Mouse (Mus musculus) CH12.LX (cell line): ENCODE results near the gene Ank3. TPM values are rescaled to one million over a fixed set of nuclear protein-coding genes. Genes with fewer than 3 reads are reported as not detected.

ENCODE experiments used
- DNase-seq: peaks from one replicate; pipeline ENCODE4 v3.0.0-alpha.2; 2013; ENCODE audit errors: extremely low read depth
- H3K27ac ChIP-seq: 2 replicates; pipeline ENCODE4 v1.5.1; 2012; ENCODE audit warnings: low read depth, mild to moderate bottlenecking, control low read depth, moderate library complexity; ENCODE audit not compliant: insufficient read depth
- H3K27me3 ChIP-seq: replicated peaks from 2 replicates; pipeline ENCODE3; 2012; ENCODE audit warnings: inconsistent platforms
- H3K36me3 ChIP-seq, 2 experiments: replicated peaks in 1 of 2; 2 replicates each; pipeline versions ENCODE3 to v1.6.1; 2012; ENCODE audit warnings: inconsistent platforms in 1 of 2, low read length in 1 of 2, mild to moderate bottlenecking in 1 of 2, mixed read lengths in 1 of 2, moderate library complexity in 1 of 2; ENCODE audit not compliant: control insufficient read depth in 1 of 2, insufficient read depth in 1 of 2
- H3K4me1 ChIP-seq, 2 experiments: 2 replicates each; pipeline ENCODE4 v1.6.1; 2012; ENCODE audit warnings: inconsistent platforms in 1 of 2, moderate library complexity in 1 of 2; ENCODE audit not compliant: insufficient read depth in 2 of 2, control insufficient read depth in 1 of 2
- H3K4me2 ChIP-seq: 2 replicates; pipeline ENCODE4 v1.6.1; 2012; ENCODE audit warnings: low read depth, mild to moderate bottlenecking, control low read depth; ENCODE audit not compliant: poor library complexity, insufficient read depth, severe bottlenecking
- H3K4me3 ChIP-seq, 3 experiments: fragments of 150-350 bp in 1 of 3; sonication (generic) in 1 of 3; replicated peaks in 1 of 3; 2 replicates each; pipeline versions ENCODE3 to v1.5.1; 2011 to 2012; ENCODE audit warnings: low read depth in 2 of 3, low read length in 2 of 3, mild to moderate bottlenecking in 2 of 3, moderate library complexity in 2 of 3, control low read depth in 1 of 3, improper control_type of control experiment in 1 of 3, inconsistent platforms in 1 of 3, mixed read lengths in 1 of 3; ENCODE audit not compliant: poor library complexity in 1 of 3
- H3K79me2 ChIP-seq: replicated peaks from 2 replicates; pipeline ENCODE4 v1.6.1; 2012; ENCODE audit warnings: mild to moderate bottlenecking, moderate library complexity; ENCODE audit not compliant: control insufficient read depth, poor library complexity, insufficient read depth, severe bottlenecking; ENCODE audit errors: extremely low read depth
- H3K9ac ChIP-seq: 2 replicates; pipeline ENCODE4 v1.6.1; 2012; ENCODE audit warnings: low read depth, mild to moderate bottlenecking, control low read depth, moderate library complexity; ENCODE audit not compliant: insufficient read depth
- H3K9me3 ChIP-seq: replicated peaks from 2 replicates; pipeline ENCODE3; 2012; ENCODE audit warnings: low read length, inconsistent platforms, mixed read lengths
- BHLHE40 ChIP-seq: IDR thresholded peaks from 2 replicates; pipeline ENCODE4 v1.6.1; 2011; ENCODE audit warnings: mild to moderate bottlenecking, low read depth, low read length, improper control_type of control experiment
- CHD1 ChIP-seq: IDR thresholded peaks from 2 replicates; pipeline ENCODE4 v1.6.1; 2012; ENCODE audit warnings: low read depth, low read length, improper control_type of control experiment, inconsistent platforms
- E2F4 ChIP-seq: IDR thresholded peaks from 2 replicates; pipeline ENCODE4 v1.6.1; 2011; ENCODE audit warnings: low read depth, low read length, improper control_type of control experiment; ENCODE audit not compliant: insufficient replicate concordance
- ELF1 ChIP-seq: IDR thresholded peaks from 2 replicates; pipeline ENCODE4 v1.6.1; 2014; ENCODE audit warnings: low read depth, mild to moderate bottlenecking, inconsistent platforms, low read length, improper control_type of control experiment
- IRF4 ChIP-seq: IDR thresholded peaks from 2 replicates; pipeline ENCODE4 v1.6.1; 2014; ENCODE audit warnings: low read depth, mild to moderate bottlenecking, inconsistent platforms, low read length, improper control_type of control experiment
- JUN ChIP-seq: IDR thresholded peaks from 2 replicates; pipeline ENCODE4 v1.6.1; 2011; ENCODE audit warnings: low read depth, mild to moderate bottlenecking, low read length, improper control_type of control experiment, moderate library complexity; ENCODE audit not compliant: insufficient read depth
- JUND ChIP-seq: conservative IDR thresholded peaks from 2 replicates; pipeline ENCODE4 v1.6.1; 2011; ENCODE audit warnings: low read depth, low read length, improper control_type of control experiment
- KAT2A ChIP-seq: IDR thresholded peaks from 2 replicates; pipeline ENCODE4 v1.6.1; 2012; ENCODE audit warnings: low read length, improper control_type of control experiment, inconsistent platforms; ENCODE audit not compliant: insufficient replicate concordance
- MAX ChIP-seq: IDR thresholded peaks from 2 replicates; pipeline ENCODE4 v1.6.1; 2011; ENCODE audit warnings: low read length, improper control_type of control experiment
- MAZ ChIP-seq: IDR thresholded peaks from 2 replicates; pipeline ENCODE4 v1.6.1; 2012; ENCODE audit warnings: low read depth, mild to moderate bottlenecking, inconsistent platforms, low read length, improper control_type of control experiment, moderate library complexity
- MEF2A ChIP-seq: IDR thresholded peaks from 2 replicates; pipeline ENCODE4 v1.6.1; 2014; ENCODE audit warnings: low read depth, mild to moderate bottlenecking, inconsistent platforms, low read length, improper control_type of control experiment, borderline replicate concordance
- MYC ChIP-seq: IDR thresholded peaks from 2 replicates; pipeline ENCODE4 v1.6.1; 2011; ENCODE audit warnings: low read depth, mild to moderate bottlenecking, improper control_type of control experiment, low read length
- NELFE ChIP-seq: IDR thresholded peaks from 2 replicates; pipeline ENCODE4 v1.6.1; 2011; ENCODE audit warnings: low read depth, low read length, improper control_type of control experiment
- PAX5 ChIP-seq: IDR thresholded peaks from 2 replicates; pipeline ENCODE4 v1.6.1; 2012; ENCODE audit warnings: low read length, inconsistent platforms, mixed read lengths
- POLR2A ChIP-seq: IDR thresholded peaks from 2 replicates; pipeline ENCODE4 v1.6.1; 2011; ENCODE audit warnings: low read depth, mild to moderate bottlenecking, improper control_type of control experiment, low read length
- POLR2AphosphoS2 ChIP-seq: IDR thresholded peaks from 2 replicates; pipeline ENCODE4 v1.6.1; 2011; ENCODE audit warnings: low read depth, low read length, improper control_type of control experiment
- RAD21 ChIP-seq: IDR thresholded peaks from 2 replicates; pipeline ENCODE4 v1.6.1; 2011; ENCODE audit warnings: low read depth, mild to moderate bottlenecking, low read length, improper control_type of control experiment, moderate library complexity
- RCOR1 ChIP-seq: conservative IDR thresholded peaks from 2 replicates; pipeline ENCODE4 v1.6.1; 2012; ENCODE audit warnings: low read depth, mild to moderate bottlenecking, inconsistent platforms, low read length, improper control_type of control experiment
- SIN3A ChIP-seq: IDR thresholded peaks from 2 replicates; pipeline ENCODE4 v1.6.1; 2012; ENCODE audit warnings: low read length, improper control_type of control experiment, inconsistent platforms
- SMC3 ChIP-seq: IDR thresholded peaks from 2 replicates; pipeline ENCODE4 v1.6.1; 2011; ENCODE audit warnings: low read depth, low read length, improper control_type of control experiment
- TBP ChIP-seq: conservative IDR thresholded peaks from 2 replicates; pipeline ENCODE4 v1.6.1; 2011; ENCODE audit warnings: low read depth, low read length, improper control_type of control experiment
- TCF12 ChIP-seq: IDR thresholded peaks from 2 replicates; pipeline ENCODE4 v1.6.1; 2014; ENCODE audit warnings: low read depth, mild to moderate bottlenecking, inconsistent platforms, low read length, improper control_type of control experiment
- UBTF ChIP-seq: IDR thresholded peaks from 2 replicates; pipeline ENCODE4 v1.6.1; 2012; ENCODE audit warnings: low read depth, mild to moderate bottlenecking, inconsistent platforms, low read length, improper control_type of control experiment, moderate library complexity
- ZC3H11A ChIP-seq: IDR thresholded peaks from 2 replicates; pipeline ENCODE4 v1.6.1; 2012; ENCODE audit warnings: low read depth, mild to moderate bottlenecking, inconsistent platforms, low read length, improper control_type of control experiment
- dilution Hi-C: fragments of 300-500 bp; cut with MboI; formaldehyde crosslinking; loops from 2 replicates; pipeline ENCODE4 v1.14.3; 2020; ENCODE audit warnings: low sequenced_read_pairs; ENCODE audit not compliant: extremely low pct_unique_long_range_greater_than_20kb, extremely low pct_ligation_motif_present
- in situ Hi-C: fragments of 300-500 bp; cut with MboI; formaldehyde crosslinking; loops from 3 replicates; pipeline ENCODE4 v1.14.3; 2019; ENCODE audit warnings: low sequenced_read_pairs, low pct_ligation_motif_present, low pct_unique_long_range_greater_than_20kb, mixed read lengths
- polyA plus RNA-seq: library from polyadenylated mRNA; unstranded; fragments of >175 nt; gene quantifications from 2 replicates; pipeline ENCODE4 v1.2.1, GENCODE M21; 2012; ENCODE audit warnings: low read depth; ENCODE audit not compliant: insufficient read length
- total RNA-seq, 2 experiments: library from RNA; depleted of rRNA; stranded (reverse); fragments of 300-350 nt in 1 of 2; fragments of >200 nt in 1 of 2; gene quantifications; 2 replicates each; pipeline ENCODE4 v1.2.3; 2012 to 2014

The Ank3 gene
- total and polyA plus RNA-seq, 3 experiments = 4.7 to 8.3 (median 6.2) TPM

GRCm38 (mm10) chr10:69965085-69965484 is 566.5 kb downstream of the Ank3 start:
- Histone ChIP-seq H3K4me2 (no peak overlapping the region; the same call in 1 of the 2 replicates), H3K36me3 (peaks cover 0 to 19% of the 10 kb centered on the region in 2 experiments), H3K79me2 (no peaks in the 10 kb centered on the region), H3K27me3 (no peaks in the 10 kb centered on the region), H3K4me1 (peaks cover 5 to 35% of the 10 kb centered on the region in 2 experiments), H3K4me3 (no peak overlapping the region), H3K9me3 (no peaks in the 10 kb centered on the region), H3K27ac (no peak overlapping the region), H3K9ac (no peak overlapping the region)
- dilution Hi-C loops (no loop called here), in situ Hi-C loops (loop anchor here (10.0 kb wide), 1 partner anchor 300 kb away; no protein-coding TSS in a partner anchor)
- TF ChIP-seq TCF12 (no peak), ZC3H11A (no peak), RAD21 (no peak), TBP (no peak), BHLHE40 (no peak), UBTF (no peak), MYC (no peak), SMC3 (no peak), POLR2A (no peak)
- TF ChIP-seq, all 38 proteins: peak for 0
- no peak for DNase-seq

GRCm38 (mm10) chr10:69967994-69968393 is 569.4 kb downstream of the Ank3 start:
- TF ChIP-seq JUND (no peak), POLR2AphosphoS2 (no peak), NELFE (no peak), MAZ (no peak), MEF2A (no peak), RCOR1 (no peak), SMC3 (no peak), MAX (no peak), BHLHE40 (no peak), PAX5 (no peak), E2F4 (no peak), ELF1 (no peak), SIN3A (no peak), ZC3H11A (no peak), CHD1 (no peak), IRF4 (no peak), JUN (no peak), KAT2A (no peak), MYC (no peak)
- dilution Hi-C loops = no loop called here
- in situ Hi-C loops = loop anchor here (10.0 kb wide), 1 partner anchor 303 kb away; no protein-coding TSS in a partner anchor
- Histone ChIP-seq H3K9ac (no peak overlapping the region), H3K4me1 (peaks cover 2 to 21% of the 10 kb centered on the region in 2 experiments; a peak in 3 of 4 replicates), H3K4me2 (no peak overlapping the region), H3K9me3 (no peaks in the 10 kb centered on the region), H3K79me2 (no peaks in the 10 kb centered on the region), H3K4me3 (no peak overlapping the region), H3K36me3 (peaks cover 0 to 11% of the 10 kb centered on the region in 2 experiments), H3K27me3 (no peaks in the 10 kb centered on the region), H3K27ac (no peak overlapping the region)
- DNase-seq = no peak
